Mouse (Mus musculus): Measurements from ENCODE around the gene Lrrc74a.

Gene Lrrc74a

GRCm38 (mm10) chr12:86804857-86805256, 70.7 kb downstream of the Lrrc74a start:
- no peak for DNase-seq

- DNase-seq: no peak
Measured at GRCm38 (mm10) chr12:86805315-86805714, 71.1 kb downstream of the Lrrc74a start.

GRCm38 (mm10) chr12:86806031-86806922, 72.1 kb downstream of the Lrrc74a start:
- peak; percentile 79 to 87 for DNase-seq

- peak in 1 of 2 experiments; percentile 39 for DNase-seq
Measured at GRCm38 (mm10) chr12:86806923-86807794, 73.0 kb downstream of the Lrrc74a start.

GRCm38 (mm10) chr12:86807795-86808128, 73.6 kb downstream of the Lrrc74a start:
- no peak for DNase-seq

GRCm38 (mm10) chr12:86808856-86809255, 74.7 kb downstream of the Lrrc74a start:
- no peak for DNase-seq

- no peak for DNase-seq
Measured at GRCm38 (mm10) chr12:86810040-86810439, 75.9 kb downstream of the Lrrc74a start.

- peak in 1 of 2 experiments; percentile 27 for DNase-seq
Measured at GRCm38 (mm10) chr12:86810725-86811444, 76.7 kb downstream of the Lrrc74a start.

- no peak for DNase-seq
Measured at GRCm38 (mm10) chr12:86812782-86813181, 78.6 kb downstream of the Lrrc74a start.
